ENCODE assay signal across 23 mouse cellular contexts in genomic region chr11:24359086-24359485, GRCm38 (mm10).
DNase-seq lines count a peak whose midpoint lies in the region; ATAC-seq and TF ChIP-seq lines count a peak whose summit lies in the region.
"Had no signal": no experiment of that assay in that cellular context is flagged by ENCODE, and none has a peak within 500 bp of the region (broad histone marks: within the 10 kb centered on the region; RNA-seq: fewer than 3 reads in every experiment).

No protein-coding gene starts in this region.

- peak; percentile 8 for DNase-seq in limb, embryonic 11.5 days (ENCODE audit: low spot score)
- DNase-seq in limb, embryonic 10.5 days (ENCODE audit: low spot score) = no peak
- DNase-seq in left cerebral cortex, adult 2 months (ENCODE audit: extremely low spot score in 1 of 2, low spot score in 2 of 2) = no peak
- DNase-seq in embryo, embryonic 10.5 days (ENCODE audit: low spot score) = no peak
- DNase-seq: adrenal gland, adult 2 months; adrenal gland, postnatal 14 days; cerebellum, adult 11-12 months; cerebellum, adult 9-10 months; cerebellum, postnatal 14 days; embryo, embryonic 11 days; gastrocnemius, postnatal 25 days had no signal

- no peak overlapping the region for H3K27ac ChIP-seq in limb, embryonic 11.5 days (replicated peaks; ENCODE audit: low read depth, low read length)
- no peak overlapping the region for H3K27ac ChIP-seq in limb, embryonic 10.5 days
- no peak overlapping the region for H3K27ac ChIP-seq in left cerebral cortex, adult 2 months
- H3K27ac ChIP-seq: embryonic facial prominence, embryonic 10.5 days; embryonic facial prominence, embryonic 13.5 days; forebrain, embryonic 12.5 days; forebrain, embryonic 15.5 days; hindbrain, embryonic 10.5 days; hindbrain, embryonic 13.5 days had no signal

- no peak for ATAC-seq in limb, embryonic 11.5 days (ENCODE audit: insufficient number of reproducible peaks, low FRiP score, low TSS enrichment, low read depth)
- peak; percentile 38 for ATAC-seq in granulocyte monocyte progenitor cell, adult 5-6 weeks (replicated peaks; ENCODE audit: poor library complexity, severe bottlenecking)
- peak; percentile 48 for ATAC-seq in megakaryocyte progenitor cell, adult 5-6 weeks (replicated peaks; ENCODE audit: poor library complexity)
- ATAC-seq: CD4-positive, CD25-positive, alpha-beta regulatory T cell, adult 4 months; forebrain, embryonic 15.5 days; hindbrain, embryonic 16.5 days had no signal

- no peaks in the 10 kb centered on the region for H3K36me3 ChIP-seq in limb, embryonic 11.5 days (ENCODE audit: control insufficient read depth, insufficient read depth, low read length)
- H3K36me3 ChIP-seq in limb, embryonic 10.5 days = no peaks in the 10 kb centered on the region
- H3K36me3 ChIP-seq: embryonic facial prominence, embryonic 10.5 days; embryonic facial prominence, embryonic 13.5 days; forebrain, embryonic 12.5 days; forebrain, embryonic 15.5 days; hindbrain, embryonic 10.5 days; hindbrain, embryonic 13.5 days had no signal

- H3K9ac ChIP-seq in limb, embryonic 11.5 days (ENCODE audit: low read length) = no peak overlapping the region
- H3K9ac ChIP-seq: embryonic facial prominence, embryonic 13.5 days; forebrain, embryonic 12.5 days; forebrain, embryonic 15.5 days; hindbrain, embryonic 13.5 days had no signal

- H3K4me3 ChIP-seq in limb, embryonic 11.5 days (ENCODE audit: low read depth, low read length) = no peak overlapping the region
- no peak overlapping the region for H3K4me3 ChIP-seq in limb, embryonic 10.5 days
- H3K4me3 ChIP-seq in left cerebral cortex, adult 2 months = no peak overlapping the region
- H3K4me3 ChIP-seq: embryonic facial prominence, embryonic 10.5 days; embryonic facial prominence, embryonic 13.5 days; erythroblast, embryonic 14.5 days; forebrain, embryonic 12.5 days; forebrain, embryonic 15.5 days; hindbrain, embryonic 10.5 days; hindbrain, embryonic 13.5 days had no signal

- TF ChIP-seq CTCF in left cerebral cortex, adult 2 months (IDR thresholded peaks at IDR 0.05) = no peak

- peaks cover 19% of the 10 kb centered on the region for H3K4me1 ChIP-seq in limb, embryonic 11.5 days (ENCODE audit: control insufficient read depth, insufficient read depth, low read length)
- peaks cover 26% of the 10 kb centered on the region for H3K4me1 ChIP-seq in limb, embryonic 10.5 days

- H3K27me3 ChIP-seq in limb, embryonic 11.5 days (ENCODE audit: control insufficient read depth, insufficient read depth, low read length) = no peaks in the 10 kb centered on the region
- H3K27me3 ChIP-seq in limb, embryonic 10.5 days (ENCODE audit: low read depth, poor library complexity, severe bottlenecking) = no peaks in the 10 kb centered on the region
- H3K27me3 ChIP-seq: embryonic facial prominence, embryonic 13.5 days; forebrain, embryonic 12.5 days; forebrain, embryonic 15.5 days had no signal

- H3K4me2 ChIP-seq in limb, embryonic 11.5 days (ENCODE audit: low read depth, severe bottlenecking) = no peak overlapping the region
- H3K4me2 ChIP-seq: embryonic facial prominence, embryonic 13.5 days; forebrain, embryonic 12.5 days; forebrain, embryonic 15.5 days; heart, embryonic 11.5 days; hindbrain, embryonic 13.5 days had no signal

- H3K9me3 ChIP-seq in limb, embryonic 11.5 days (ENCODE audit: control insufficient read depth, low read length) = no peaks in the 10 kb centered on the region
- H3K9me3 ChIP-seq in limb, embryonic 10.5 days (replicated peaks) = no peaks in the 10 kb centered on the region
- H3K9me3 ChIP-seq: embryonic facial prominence, embryonic 10.5 days; embryonic facial prominence, embryonic 13.5 days; forebrain, embryonic 12.5 days; forebrain, embryonic 15.5 days; hindbrain, embryonic 10.5 days; hindbrain, embryonic 13.5 days had no signal

- intact Hi-C loops in left cerebral cortex, adult 2 months (cut with DNase I) = loop anchor here (5.0 kb wide), 1 partner anchor 103 kb away; no protein-coding TSS in a partner anchor
